Mouse (Mus musculus) cerebellum, adult 2 months (tissue): ENCODE results near the gene Iba57.

ENCODE experiments used
- CTCF ChIP-seq: fragments of 200-500 bp; IDR thresholded peaks from 2 replicates; pipeline ENCODE4 v1.5.1; 2011; ENCODE audit warnings: low read depth, mild to moderate bottlenecking, control low read depth, low read length, moderate library complexity, borderline replicate concordance; ENCODE audit not compliant: insufficient read depth
- POLR2A ChIP-seq: fragments of 200-500 bp; IDR thresholded peaks from 2 replicates; pipeline ENCODE4 v1.6.1; 2011; ENCODE audit warnings: low read length, control low read depth, borderline replicate concordance; ENCODE audit not compliant: insufficient read depth

- TF ChIP-seq POLR2A (no peak), CTCF (no peak)
Observed at GRCm38 (mm10) chr11:59130782-59131181, 32.8 kb downstream of the Iba57 start.
